Mouse (Mus musculus) thymus, postnatal 36 days (tissue): ENCODE measurements at regions not wholly inside any gene's neighbourhood (a gene's known extent, or its start where the extent isn't known, plus 50 kb on each side); places are given as distances from the start of the nearest gene placed in this dataset.

Experiments
- DNase-seq, 2 experiments: peaks; one replicate each; pipeline ENCODE4 v3.0.0; 2022; ENCODE audit warnings: mixed read lengths in 2 of 2

GRCm38 (mm10) chr9:74342176-74342575 is 232.0 kb downstream of the Wdr72 start:
- no peak for DNase-seq

- no peak for DNase-seq
Observed at GRCm38 (mm10) chr9:74345027-74345426, 234.9 kb downstream of the Wdr72 start.

- DNase-seq: no peak
Observed at GRCm38 (mm10) chr9:74348776-74349175, 238.6 kb downstream of the Wdr72 start.

- no peak for DNase-seq
Observed at GRCm38 (mm10) chr9:74365930-74366438, 255.8 kb downstream of the Wdr72 start.

GRCm38 (mm10) chr9:74376191-74376590 is 266.0 kb downstream of the Wdr72 start:
- DNase-seq: no peak

- DNase-seq: no peak
Observed at GRCm38 (mm10) chr9:74377204-74377603, 267.0 kb downstream of the Wdr72 start.

GRCm38 (mm10) chr9:74384206-74384896 is 274.2 kb downstream of the Wdr72 start:
- DNase-seq: no peak

GRCm38 (mm10) chr9:74425594-74425993 is 315.4 kb downstream of the Wdr72 start:
- DNase-seq: no peak

GRCm38 (mm10) chr9:74449981-74450380 is 339.8 kb downstream of the Wdr72 start:
- DNase-seq: no peak

- DNase-seq: no peak
Observed at GRCm38 (mm10) chr9:74461084-74461483, 350.9 kb downstream of the Wdr72 start.

- no peak for DNase-seq
Observed at GRCm38 (mm10) chr9:74476830-74477229, 366.7 kb downstream of the Wdr72 start.

GRCm38 (mm10) chr9:74479273-74479672 is 369.1 kb downstream of the Wdr72 start:
- DNase-seq: no peak

GRCm38 (mm10) chr9:74513887-74514286 is 347.8 kb upstream of the Onecut1 start:
- no peak for DNase-seq

- no peak for DNase-seq
Observed at GRCm38 (mm10) chr9:74528550-74528949, 333.2 kb upstream of the Onecut1 start.

- peak in 1 of 2 experiments; percentile 5 for DNase-seq
Observed at GRCm38 (mm10) chr9:74530317-74530716, 331.4 kb upstream of the Onecut1 start.

GRCm38 (mm10) chr9:74530748-74531147 is 331.0 kb upstream of the Onecut1 start:
- DNase-seq: no peak

GRCm38 (mm10) chr9:74531986-74532385 is 329.7 kb upstream of the Onecut1 start:
- no peak for DNase-seq

- DNase-seq: no peak
Observed at GRCm38 (mm10) chr9:74534976-74535375, 326.7 kb upstream of the Onecut1 start.

GRCm38 (mm10) chr9:74556116-74556515 is 305.6 kb upstream of the Onecut1 start:
- DNase-seq: no peak

GRCm38 (mm10) chr9:74592757-74593156 is 269.0 kb upstream of the Onecut1 start:
- DNase-seq: no peak

- no peak for DNase-seq
Observed at GRCm38 (mm10) chr9:74593970-74594369, 267.8 kb upstream of the Onecut1 start.

GRCm38 (mm10) chr9:74604415-74604814 is 257.3 kb upstream of the Onecut1 start:
- DNase-seq: no peak

GRCm38 (mm10) chr9:74621957-74622356 is 239.8 kb upstream of the Onecut1 start:
- DNase-seq: no peak

GRCm38 (mm10) chr9:74645394-74645793 is 216.3 kb upstream of the Onecut1 start:
- no peak for DNase-seq

GRCm38 (mm10) chr9:74650036-74650435 is 211.7 kb upstream of the Onecut1 start:
- DNase-seq: no peak
